Mouse (Mus musculus): ENCODE results near the gene Sclt1.
A peak's percentile ranks its signal among the peaks of the same experiment; 100 is the strongest.

The Sclt1 gene

DNA sequence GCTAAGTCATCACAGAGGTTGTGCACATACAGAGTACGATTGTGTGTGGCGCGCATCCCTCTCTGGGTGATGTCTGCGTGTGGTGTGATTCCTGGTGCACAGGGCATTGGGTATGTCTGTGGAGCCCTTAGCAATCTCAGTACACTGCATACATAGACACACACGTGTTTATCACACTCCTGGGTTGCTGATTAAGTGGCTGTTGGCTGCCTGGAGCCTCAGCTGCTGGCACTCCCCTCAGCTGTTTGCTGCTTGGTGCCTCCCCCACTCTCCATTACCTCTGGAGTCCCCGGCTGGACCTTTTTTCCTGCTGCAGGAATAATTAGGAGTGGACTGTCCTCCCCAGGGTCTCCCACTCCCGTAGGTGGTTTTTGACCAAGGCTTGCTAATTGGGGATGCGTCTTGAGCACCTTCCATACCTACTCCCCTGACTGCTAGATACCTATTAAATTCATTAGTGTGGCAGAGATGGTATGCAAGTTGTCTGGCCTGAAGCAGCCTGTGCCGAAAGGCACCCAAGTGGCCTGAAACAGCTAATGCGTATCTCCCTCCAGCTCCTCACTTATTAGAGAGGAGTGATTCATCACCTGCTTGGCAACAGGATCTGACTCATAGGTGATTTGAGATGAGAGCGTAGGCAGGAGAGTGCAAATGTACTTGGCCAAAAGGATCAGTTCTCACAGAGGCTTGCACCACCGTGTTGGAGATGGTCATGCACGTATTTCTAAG is 136.5 kb downstream of the Sclt1 start:
- no peak for DNase-seq

- no peak for DNase-seq
Measured at GRCm38 (mm10) chr3:41604629-41605321, 137.5 kb downstream of the Sclt1 start.

GRCm38 (mm10) chr3:41603470-41604019 is 138.8 kb downstream of the Sclt1 start:
- DNase-seq = no peak

GRCm38 (mm10) chr3:41602933-41603332 is 139.4 kb downstream of the Sclt1 start:
- DNase-seq = no peak

GRCm38 (mm10) chr3:41601226-41602020 is 140.9 kb downstream of the Sclt1 start:
- DNase-seq = peak in 1 of 2 experiments; percentile 1

DNA sequence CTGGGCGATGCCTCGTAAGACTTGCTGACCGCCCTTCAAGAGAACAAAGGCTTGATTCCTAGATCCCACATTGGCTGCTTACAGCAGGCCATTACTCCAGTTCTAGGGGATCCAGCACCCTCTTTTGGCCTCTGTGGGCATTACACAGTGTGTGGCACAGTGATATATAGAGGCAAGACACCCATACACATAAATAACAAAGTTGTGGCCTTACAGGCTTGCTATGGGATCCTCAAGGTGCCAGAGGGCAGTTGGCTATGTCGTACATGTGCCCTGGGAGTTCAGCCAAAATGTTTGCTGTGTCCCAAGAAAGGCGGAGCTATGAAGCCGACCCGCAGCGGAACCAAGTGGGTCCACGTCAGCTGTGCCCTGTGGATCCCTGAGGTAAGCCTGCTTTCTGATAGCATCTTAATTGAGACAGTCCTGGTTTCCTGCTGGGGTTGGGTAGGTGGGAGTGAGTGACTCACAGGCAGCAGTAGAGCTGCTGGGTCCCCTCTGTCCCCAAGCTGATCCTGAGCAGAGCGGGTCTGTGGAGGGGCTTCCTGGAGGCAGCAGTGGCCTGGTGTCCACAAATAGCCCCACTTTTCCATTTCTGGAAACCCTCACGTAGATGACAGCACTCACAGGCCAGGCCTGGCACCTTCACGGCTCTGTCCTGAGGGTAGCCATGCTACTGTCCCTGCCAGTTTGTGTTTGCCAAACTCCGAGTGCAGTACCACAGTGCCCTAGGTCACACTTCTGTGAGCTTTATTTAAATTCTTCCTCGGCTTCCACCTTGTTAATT is 142.3 kb downstream of the Sclt1 start:
- DNase-seq = peak; percentile 69 to 83

DNA sequence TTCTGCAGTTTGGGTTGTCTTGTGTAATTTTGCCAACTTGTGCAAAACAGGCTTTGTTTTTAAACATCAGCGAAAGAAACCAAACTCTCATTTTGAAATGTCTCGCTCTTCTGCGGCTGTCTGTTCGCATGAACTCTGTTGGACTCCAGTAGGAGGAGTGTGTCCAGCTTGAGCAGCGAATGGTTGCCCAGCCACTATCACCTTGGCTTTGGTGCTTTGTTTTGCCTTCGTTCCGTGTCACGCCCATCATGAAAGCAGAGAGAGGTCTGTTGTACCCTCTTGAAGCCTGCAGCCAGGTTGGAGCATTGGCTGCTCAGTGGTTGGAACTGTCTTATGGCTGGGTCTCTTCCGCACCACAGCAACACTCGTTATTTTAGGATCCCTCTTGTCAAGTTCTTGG is 143.1 kb downstream of the Sclt1 start:
- DNase-seq = no peak

GRCm38 (mm10) chr3:41598412-41598811 is 143.9 kb downstream of the Sclt1 start:
- DNase-seq = no peak

DNA sequence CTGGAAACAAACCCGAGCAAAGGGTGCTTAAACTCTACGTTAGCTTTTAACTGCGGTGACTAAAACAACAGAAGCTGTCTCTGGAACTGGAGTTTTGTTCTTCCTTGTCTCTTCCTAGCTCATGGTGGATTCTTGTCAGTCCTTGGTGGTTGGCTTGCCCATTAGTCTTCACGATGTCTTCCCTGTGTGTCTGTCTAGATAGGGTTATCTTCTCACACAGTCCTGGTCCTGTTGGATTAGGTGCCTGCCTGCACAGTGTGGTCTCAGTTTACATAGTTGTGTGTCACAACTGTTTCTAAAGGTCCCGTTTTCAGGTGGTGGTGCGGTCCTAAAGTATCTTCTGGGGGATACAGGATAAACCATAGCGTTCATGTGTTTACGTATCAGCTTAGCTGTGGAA is 145.3 kb downstream of the Sclt1 start:
- no peak for DNase-seq

DNA sequence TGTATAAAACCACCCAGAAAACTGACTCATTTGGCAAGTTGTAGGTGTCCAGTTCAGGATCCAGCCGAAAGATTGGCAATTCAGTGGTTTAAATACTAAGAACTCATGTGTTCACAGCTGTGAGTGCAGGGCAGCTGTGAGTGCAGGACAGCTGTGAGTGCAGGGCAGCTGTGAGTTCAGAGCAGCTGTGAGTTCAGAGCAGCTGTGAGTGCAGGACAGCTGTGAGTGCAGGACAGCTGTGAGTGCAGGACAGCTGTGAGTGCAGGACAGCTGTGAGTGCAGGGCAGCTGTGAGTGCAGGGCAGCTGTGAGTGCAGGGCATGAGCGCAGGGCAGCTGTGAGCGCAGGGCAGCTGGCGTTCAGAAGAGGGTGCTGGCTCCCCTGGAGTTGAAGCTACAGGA is 147.3 kb downstream of the Sclt1 start:
- DNase-seq = no peak

GRCm38 (mm10) chr3:41594097-41594879 is 148.0 kb downstream of the Sclt1 start:
- DNase-seq = peak; percentile 59 to 77

- DNase-seq = no peak
Measured at GRCm38 (mm10) chr3:41592805-41593204, 149.5 kb downstream of the Sclt1 start.

DNA sequence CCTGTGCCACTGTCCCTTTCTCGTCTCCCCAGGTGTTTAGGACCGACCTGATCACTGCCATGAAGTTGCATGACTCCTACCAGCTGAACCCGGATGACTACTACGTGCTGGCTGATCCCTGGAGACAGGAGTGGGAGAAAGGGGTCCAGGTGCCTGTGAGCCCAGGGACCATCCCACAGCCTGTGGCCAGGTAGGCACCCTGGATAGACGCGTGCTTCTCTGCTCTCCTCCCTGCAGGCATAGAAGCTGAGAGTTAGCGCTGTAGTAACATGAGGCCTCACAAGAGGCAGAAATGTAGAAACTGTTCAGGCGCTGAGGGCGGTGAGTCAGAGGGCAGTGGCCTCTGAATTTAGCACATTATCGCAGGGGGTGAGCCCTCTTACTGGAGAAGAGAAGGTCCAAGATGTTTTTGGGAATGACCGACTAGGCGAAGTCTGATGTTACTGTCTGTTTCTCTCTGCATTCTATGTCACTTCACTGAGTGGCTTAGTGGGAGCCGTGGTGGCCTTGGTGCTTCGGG is 150.6 kb downstream of the Sclt1 start:
- DNase-seq = no peak

- peak; percentile 71 to 91 for DNase-seq
Measured at GRCm38 (mm10) chr3:41590695-41591559, 151.4 kb downstream of the Sclt1 start.

DNA sequence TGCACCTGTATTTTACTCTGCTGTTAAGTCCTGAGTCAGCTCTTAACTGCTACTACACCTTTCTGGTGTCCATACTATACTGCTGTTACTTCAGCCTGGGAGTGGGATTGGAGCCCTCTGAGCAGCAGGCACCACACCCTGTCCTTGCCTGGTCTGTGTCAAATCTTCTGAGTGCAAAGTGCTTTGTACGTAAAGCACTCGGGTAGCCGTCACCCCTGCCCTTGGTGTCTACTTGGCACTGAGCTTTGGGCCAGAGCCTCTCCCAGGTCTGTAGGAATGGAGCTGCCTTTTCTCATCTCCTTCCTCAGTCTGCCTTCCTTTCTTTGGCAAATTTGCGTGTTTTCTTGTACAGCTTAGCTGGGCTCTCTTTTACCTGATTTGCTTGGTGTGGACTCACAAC is 152.3 kb downstream of the Sclt1 start:
- DNase-seq = no peak

DNA sequence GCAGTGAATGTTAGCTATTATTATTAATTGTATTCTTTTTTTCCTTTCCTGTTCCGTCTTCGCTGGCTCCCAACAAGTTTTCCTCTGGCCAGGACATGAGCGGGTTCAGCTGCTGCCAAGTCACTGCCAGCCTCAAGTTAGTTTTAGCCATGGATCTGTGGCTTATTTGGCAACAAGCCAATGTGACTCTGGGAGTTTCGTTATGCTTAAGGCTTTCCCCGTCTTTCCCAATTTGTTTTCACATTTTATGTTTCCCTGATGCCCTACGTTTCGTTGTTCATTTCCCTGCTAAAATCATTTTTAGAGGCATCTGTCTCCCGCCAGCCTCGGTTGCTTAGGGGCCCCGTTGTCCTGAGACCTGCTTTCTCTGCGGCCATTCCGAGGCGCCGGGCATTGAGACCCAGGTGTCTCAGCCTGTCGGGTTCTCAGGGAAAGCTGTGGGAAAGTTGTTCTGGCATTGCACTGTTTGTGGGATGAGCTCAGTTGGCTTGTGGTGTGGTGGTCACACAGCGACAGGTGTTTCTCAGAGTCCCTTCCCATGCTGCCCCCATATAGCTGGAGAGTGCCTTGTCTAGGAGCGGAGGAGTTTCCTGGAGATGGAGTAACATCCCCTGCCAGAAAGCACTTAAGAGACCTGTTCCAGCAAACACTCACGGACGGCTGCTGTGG is 152.9 kb downstream of the Sclt1 start:
- DNase-seq = no peak

GRCm38 (mm10) chr3:41588495-41588894 is 153.8 kb downstream of the Sclt1 start:
- DNase-seq = no peak

DNA sequence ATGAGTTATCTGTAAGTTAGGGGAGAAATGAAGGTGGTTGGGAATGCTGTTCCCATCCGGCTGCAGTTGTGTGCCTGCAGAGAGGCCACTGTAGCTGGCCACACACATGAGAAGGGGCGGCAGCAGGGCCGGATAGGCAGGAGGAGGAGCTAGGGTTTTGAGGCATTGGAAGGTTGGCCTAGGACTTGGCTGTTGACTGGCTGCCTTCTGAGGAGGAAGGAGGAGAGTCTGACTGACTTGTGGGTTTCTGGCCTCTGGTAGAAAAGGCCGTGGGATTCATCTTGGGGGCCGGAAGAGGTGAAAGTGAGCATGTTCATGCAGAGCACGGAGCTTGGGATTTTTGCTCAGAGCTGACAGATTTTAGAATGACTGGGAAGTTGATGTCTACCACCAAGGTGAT is 154.7 kb downstream of the Sclt1 start:
- DNase-seq = peak; percentile 60 to 81

GRCm38 (mm10) chr3:41586917-41587316 is 155.4 kb downstream of the Sclt1 start:
- peak; percentile 38 to 69 for DNase-seq

DNA sequence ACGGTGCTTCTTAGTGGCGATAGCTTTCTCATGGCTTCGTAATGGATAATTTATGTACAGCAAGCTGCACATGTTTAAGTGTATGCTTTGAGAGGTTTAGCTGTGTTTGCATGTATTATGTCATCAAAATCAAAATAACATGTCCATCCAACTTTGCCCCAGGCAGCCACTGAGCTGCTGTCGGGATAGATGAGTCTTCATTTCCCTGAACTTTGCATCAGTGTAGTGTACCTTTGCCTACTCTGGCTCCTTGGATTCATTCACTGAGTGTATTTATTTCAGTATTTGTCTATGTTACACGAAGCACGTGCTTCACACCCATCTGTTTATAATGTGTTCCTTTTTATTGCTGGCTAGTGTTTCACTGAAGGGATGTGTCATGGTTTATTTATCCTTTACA is 156.0 kb downstream of the Sclt1 start:
- no peak for DNase-seq
